Mouse (Mus musculus): Measurements from ENCODE around the gene Dimt1.
"Not testable (repeated sequence)": the region's sequence is repeated elsewhere in the genome, so short reads cannot be mapped to it uniquely, and the experiment has no call there.

Gene Dimt1

DNA sequence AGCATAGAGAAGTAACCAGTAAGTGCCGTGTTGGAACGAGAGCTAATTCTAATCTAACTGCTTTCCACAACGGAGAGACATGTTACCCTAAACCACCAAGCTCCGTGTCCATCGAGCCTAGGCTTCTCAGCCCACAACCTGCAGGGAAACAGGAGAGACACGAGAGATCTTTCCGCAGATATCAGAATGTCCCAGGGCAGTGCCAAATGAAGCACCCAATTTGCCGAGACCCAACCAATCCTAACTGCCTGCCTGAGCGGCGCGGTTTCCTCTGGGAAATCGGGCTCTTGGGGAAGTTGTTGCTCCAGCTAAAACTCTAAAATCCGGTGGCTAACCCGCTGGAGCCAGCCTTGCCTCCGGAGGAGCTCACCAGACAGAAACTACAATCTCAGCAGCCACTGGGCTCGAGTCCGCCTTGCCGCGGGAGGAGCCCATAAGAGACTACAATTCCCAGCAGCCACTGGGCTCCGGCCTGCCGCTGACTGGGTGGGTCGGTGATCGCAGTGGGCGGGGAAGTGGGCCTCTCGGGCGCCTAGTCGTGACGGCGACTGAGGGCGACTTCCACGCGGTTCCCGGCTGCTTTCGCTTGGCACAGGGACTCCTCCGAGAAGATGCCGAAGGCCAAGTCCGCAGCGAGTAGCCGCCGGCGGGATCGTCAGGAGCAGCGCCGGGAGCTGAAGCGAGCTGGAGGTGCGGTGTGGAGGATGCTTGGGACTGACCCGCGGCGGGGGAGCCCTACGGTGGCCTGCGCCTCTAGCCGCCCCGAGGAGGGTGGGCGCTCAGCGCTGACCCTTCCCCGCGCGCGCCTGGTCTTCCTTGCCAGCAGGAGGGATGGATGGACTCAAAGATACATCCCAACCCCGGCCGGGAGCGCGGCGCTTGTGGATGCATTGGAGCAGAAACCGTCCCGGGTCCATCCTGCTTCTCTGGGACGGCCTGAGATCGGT lies at the start of gene Dimt1:
Dimt1 (plus strand) TSS at position 534 of the 947 bp plus-strand sequence.
- peak; percentile 87 for DNase-seq (ENCODE audit: low spot score)

DNA sequence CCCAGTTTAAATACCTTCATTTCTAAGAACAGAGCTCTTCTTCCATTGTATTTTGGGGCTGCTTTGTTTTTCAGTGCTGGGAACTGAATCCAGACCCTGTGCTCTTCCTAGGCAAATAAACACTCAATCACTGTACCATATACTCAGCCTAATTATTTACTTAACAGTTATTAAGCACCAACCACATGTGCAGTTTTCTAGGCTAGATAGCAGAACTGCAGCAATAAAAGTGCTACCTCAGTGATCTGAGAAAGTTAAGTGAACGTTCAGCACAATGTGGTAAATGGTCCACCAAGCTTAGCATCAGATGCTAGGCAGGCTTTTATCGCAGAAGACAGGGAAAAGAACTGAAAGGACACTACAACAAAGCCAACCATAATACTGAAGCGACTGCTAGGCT lies 42.3 kb upstream of the Dimt1 start:
- no peak for DNase-seq (ENCODE audit: low spot score)

DNA sequence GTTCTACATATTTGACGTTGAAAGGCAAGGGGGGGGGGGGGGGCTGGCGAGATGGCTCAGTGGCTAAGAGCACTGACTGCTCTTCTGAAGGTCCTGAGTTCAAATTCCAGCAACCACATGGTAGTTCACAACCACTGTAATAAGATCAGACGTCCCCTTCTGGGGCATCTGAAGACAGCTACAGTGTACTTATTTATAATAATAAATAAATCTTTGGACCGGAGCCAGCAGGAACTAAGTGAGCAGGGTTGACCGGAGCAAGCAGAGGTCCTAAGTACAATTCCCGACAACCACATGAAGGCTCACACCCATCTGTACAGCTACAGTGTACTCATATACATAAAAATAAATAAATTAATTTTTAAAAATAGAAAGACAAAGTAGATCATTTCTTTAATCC lies 41.8 kb upstream of the Dimt1 start:
- DNase-seq (ENCODE audit: low spot score), result not testable (repeated sequence)

DNA sequence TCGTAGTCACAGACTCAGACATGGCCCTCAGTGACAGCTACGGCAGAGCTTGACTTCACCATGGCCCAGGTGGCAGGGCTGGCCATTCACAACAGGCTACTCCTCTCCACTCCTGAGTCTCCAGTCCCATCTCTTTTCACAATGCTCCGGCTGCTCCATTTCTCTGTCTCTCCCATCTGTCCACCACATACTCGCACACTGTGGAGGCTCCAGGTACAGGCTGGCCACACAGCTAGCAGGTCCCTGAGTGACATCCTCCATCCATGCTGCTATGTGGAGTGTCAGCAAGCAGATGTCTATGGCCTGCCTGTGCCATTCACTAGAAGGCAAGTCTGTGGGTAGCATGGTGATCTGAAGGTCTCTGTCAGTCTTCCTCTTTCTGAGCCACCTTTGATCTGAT lies 39.7 kb upstream of the Dimt1 start:
- DNase-seq (ENCODE audit: low spot score), result no peak

DNA sequence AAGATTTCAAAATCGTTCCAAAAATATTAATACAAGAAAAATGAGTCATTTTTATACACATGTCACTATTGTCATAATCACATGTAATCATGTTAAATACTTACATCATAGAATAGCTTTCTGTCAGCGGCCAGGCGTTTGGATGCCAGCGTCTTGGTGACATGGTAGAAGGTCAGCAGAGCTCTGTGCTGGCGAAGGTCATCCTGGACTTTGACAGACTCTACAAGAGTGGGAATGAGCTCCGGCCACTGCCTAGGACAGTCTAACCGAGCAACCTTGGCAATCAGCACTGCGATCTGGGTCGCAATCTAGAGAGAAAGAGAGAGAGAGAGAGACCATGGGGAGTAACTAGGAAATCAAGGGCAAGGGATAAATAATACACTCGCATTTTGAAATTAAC lies 36.8 kb upstream of the Dimt1 start:
- DNase-seq (ENCODE audit: low spot score), result no peak

DNA sequence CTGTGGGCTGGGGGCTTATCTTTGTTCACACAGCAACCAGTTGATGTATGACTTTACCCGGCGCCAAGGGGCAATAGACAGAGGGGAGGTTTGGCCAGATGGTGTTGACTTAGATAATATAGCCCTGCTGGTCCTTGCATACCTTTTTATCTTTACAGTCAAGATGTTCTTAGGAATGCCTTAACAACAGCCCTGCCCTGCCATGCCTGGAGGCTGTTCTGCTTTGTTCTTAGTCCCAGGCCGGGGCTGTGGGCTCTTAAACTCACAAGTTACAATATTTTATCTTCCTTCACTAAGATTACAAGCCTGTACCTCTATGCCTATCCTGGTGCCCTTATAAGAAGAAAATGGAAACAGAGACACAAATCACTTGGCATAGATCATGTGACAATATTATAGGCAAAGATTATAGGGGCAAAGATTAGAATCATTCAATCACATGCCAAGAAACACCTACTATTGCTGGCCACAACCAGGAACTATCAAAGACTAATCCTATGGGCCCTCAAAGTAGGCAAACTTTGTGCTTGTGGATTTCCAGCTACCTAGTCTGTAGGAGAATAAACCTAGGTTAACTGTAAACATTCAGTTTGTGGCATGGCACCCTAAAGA lies 33.7 kb upstream of the Dimt1 start:
- DNase-seq (ENCODE audit: low spot score), result no peak

DNA sequence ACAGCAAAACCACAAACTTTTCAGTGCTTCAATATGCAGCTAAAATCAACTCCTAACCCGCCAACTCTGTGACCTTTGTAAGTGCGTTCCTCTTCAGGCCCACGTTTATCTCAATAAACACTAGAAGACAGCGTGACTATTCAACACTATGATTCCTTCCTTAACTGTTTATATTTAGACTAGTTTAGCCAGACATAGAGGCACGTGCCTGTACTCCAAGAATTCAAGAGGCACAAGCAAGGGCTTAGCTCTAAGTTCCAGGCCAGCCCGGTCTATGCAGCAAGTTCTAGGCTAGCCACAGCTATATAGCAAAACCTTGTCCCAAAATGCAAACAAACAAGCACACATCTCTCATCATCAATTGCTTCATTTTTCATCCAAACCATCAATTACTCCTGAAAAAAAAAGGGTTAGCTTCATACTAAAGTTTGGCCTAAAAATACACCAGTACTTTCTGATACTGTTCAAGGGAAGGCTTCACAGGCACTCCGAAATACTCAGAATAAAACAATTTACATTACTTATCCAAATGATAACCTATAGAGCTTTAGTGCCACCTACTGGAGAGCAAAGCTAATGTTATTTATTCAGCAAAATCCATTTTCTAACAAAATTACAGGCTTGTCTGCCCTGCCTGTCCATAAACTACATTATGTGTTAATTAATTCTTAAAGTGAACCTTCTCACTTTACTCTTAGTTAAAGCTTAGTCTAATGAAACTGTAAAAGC lies 28.4 kb upstream of the Dimt1 start:
- peak; percentile 58 for DNase-seq (ENCODE audit: low spot score)

DNA sequence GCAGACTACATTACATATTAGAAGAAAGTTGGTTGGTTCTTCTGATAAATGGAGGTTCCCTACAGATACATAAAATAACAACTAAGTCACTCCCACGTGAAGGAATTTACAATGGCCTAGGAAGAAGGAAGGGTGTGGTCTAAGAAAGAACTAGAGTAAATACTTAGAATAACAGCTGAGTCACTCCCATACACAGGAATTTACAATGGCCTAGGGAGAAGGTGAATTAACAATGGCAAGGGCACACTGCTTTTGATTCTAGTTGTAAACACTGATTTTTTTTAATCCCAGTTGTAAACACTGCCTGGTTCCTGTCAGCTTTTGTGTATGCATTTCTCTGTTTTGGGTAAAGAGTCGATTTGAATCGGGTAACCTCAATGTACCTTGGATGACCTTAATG lies 21.0 kb upstream of the Dimt1 start:
- not testable (repeated sequence) for DNase-seq (ENCODE audit: low spot score)

DNA sequence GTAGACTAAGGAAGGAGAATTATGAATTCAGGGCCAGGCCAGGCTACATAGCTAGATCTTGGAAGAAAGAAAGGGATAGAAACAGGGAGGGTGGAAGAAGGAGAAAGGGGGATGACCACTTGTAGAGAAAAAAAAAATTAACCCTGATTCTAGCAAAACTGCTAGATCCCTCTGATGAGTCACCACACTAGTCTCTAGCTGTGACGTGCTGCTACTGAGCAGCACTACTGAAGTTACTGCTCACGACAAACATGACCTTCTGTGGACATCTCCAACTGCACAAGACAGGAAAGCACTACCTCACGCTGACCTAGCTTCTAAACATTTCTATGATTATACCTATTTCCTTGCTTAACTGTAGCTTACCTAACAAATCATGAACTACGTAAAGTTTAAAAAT lies 18.6 kb upstream of the Dimt1 start:
- no peak for DNase-seq (ENCODE audit: low spot score)

DNA sequence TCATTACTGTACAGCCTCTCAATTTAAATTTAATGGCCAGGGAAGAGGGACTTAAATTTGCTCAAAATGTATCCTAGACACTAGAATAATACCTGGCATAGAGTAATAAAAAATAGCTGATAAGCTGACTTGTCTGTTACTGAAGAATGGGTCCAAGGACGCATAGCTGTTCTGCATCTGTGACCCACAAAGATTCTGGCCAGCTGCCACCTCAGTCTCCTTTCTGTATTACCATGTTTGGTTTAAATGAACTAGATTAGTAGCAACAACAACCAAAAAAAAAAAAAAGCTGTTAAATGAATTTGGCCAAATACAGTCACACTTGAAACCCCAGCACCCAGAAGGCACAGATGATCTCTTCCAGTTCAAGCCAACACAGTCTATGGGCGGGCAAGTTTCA lies 17.7 kb upstream of the Dimt1 start:
- DNase-seq (ENCODE audit: low spot score), result no peak

DNA sequence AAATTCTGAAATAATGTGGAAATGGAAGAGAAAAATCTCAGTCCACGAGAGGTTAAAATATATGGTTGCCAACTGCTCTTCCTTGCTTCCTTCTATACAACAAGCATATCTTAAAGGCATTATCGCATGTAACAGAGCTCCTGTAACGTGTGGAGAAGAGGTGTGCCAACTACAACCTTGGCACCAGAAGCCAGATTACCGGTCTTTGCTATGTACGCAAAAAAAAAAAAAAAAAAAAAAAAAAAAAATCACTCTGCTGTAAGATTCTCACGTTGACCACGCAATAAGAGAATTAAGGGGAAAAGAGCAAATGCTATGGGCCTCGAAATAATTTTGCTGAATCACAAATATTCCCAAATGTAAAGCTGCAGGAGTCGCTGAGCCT lies 11.1 kb upstream of the Dimt1 start:
- DNase-seq (ENCODE audit: low spot score), result no peak

DNA sequence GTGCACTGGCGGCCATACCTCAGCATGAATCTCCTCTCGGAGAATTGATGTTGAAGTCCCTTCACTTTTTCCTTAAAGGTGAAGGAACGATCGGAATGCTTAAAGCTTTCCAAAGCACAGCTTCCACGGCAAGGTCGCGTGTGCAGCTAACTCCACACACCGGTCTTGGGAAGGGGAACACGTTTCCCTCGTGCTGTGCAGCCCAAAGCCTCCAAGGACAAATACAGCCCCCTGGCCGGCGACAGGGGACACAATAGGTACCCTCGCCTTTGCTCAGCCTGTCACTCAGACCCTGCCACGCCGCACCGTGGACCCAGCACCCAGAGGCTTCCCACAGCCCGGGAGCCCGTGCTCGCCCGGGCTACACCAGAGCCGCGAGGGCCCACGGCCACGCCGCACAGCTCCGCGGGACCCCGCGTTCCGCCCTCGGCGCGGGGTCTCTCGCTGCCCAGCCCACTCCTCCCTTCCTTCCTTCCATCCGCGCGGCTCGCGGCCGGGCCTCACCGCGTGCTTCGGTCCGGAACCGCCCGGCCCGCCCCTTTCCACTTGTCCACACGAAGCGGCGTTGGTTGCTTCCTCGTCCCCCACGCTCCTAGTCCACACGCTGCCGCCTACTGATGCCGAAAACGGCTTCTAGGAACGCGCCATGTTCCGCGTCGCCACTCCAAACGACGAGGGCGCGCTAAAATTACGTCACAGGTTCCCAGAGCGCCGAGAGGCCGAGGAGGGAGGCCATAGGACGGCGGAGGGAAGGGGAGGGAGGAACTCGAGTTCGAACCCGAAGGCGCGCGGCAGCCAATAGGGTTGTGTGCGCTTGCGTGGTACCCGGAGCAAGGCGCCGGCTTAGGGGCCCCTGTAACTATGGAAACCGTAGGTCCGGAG lies 10.4 kb upstream of the Dimt1 start, which contains the start of gene Ipo11:
Ipo11 (minus strand) TSS at position 703 of the 882 bp plus-strand sequence.
- DNase-seq (ENCODE audit: low spot score), result peak; percentile 93

DNA sequence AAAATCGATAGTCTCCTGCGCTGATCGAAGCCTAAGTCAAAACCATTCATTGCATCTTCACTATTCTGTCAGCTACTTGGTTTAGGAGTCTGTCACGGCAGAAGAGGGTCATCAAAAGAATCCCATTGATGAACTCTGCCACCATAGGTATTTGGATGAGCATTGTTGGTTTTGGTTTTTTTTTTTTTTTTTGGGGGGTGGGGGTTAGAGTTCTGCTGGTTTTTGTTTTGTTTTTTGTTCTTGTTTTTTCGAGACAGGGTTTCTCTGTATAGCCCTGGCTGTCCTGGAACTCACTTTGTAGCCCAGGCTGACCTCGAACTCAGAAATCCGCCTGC lies 9.8 kb upstream of the Dimt1 start:
- DNase-seq (ENCODE audit: low spot score), result no peak

DNA sequence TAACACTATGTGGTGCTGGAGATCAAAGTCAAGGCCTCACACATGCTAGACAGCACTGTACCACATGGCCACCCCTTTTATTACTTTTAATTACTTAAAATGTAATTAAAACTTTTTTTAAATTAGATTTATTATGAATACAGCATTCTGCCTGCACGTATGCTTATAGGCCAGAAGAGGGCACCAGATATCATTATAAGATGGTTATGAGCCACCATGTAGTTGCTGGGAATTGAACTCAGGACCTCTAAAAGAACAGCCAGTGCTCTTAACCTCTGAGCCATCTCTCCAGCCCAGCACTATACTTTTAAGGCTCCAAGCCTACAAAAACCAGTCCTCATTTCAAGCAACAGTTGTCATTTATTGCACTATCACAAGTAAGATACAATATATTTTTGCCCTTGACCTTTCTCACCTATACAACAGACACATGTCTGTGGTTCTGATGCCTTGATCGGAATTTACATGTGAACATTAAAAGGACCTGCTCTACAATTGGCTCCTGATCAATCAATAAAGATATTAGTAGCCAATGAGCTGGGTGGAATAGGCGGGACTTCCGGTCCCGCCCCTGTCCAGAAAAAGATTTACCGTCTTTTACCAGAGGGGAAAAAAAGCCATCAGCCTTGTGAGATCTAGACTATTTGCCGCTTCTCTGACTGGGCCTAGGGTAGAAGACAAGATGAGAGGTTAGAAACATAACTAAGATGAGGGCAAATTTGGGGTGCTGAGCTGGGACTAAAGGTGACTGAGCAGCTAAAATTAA lies 5.5 kb upstream of the Dimt1 start:
- DNase-seq (ENCODE audit: low spot score), result no peak

DNA sequence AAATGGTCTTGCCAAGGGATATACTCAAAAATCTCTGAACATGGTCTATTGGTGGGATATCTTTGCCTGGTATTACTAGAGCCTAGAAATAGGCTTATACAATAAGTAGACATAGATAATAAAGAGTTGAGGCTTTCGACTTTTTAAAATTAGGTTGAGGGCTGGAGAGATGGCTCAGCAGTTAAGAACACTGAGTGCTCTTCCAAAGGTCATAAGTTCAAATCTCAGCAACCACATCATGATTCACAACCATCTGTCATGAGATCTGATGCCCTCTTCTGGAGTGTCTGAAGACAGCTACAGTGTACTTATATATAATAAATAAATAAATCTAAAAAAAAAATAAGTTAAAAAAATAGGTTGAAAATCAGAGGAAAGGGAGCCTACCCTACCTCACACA lies 4.2 kb upstream of the Dimt1 start:
- no peak for DNase-seq (ENCODE audit: low spot score)

DNA sequence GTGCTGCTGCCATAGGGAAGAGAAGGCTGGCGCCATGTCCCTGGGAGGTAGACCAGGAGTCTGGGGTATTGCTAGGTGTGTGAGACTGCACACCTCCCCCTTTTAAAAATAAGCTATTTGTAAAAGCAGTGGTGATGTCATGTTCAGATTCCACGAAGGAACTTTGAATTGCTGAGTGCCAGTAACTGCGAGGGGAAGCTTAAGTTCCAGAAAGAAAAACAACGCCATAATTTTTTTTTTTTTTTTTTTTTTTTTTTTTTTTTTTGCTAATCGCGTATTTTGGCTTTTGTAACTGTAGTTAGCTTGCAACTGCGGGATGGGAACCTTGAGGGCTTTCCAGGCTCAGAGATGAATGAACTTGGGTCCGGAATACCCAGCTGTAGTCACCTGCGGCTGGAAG lies 1.4 kb upstream of the Dimt1 start:
- no peak for DNase-seq (ENCODE audit: low spot score)

DNA sequence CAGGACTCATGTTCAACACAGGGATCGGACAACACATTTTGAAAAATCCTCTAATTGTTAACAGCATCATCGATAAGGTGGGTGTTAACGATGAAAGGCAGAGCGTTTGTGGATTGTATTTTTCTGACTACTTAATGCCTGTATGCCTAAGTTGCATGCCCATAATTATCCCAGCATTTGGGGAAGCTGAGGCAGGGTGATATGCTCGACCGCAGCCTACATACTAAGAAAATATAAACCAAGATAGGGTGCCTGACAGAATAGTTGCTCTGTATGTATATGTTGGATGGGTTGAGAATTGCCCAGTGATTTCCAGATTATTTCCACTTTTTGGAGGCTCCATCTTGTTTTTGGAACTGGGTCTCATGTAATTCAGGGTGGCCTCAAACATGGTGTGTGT lies 656 bp downstream of the Dimt1 start:
- DNase-seq (ENCODE audit: low spot score), result no peak

DNA sequence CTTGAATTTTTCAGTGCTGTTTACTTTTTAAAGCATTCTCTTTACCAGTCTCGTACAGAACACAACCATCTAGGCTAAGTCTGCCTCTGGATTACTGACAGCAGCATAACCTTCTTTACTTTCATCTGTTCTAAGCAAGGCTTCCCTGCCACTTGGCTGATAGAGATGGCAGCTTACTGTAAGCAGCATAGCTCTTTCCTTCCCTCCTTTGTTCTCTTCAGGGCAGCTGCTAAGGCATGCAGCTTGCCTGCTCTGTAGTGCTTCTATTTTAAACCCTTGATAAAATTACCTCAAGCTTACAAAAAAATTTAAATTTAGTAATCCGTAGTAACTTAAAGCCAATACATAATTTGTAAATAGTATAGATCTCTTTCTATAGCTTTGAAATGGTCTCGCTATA lies 8.0 kb downstream of the Dimt1 start:
- no peak for DNase-seq (ENCODE audit: low spot score)

DNA sequence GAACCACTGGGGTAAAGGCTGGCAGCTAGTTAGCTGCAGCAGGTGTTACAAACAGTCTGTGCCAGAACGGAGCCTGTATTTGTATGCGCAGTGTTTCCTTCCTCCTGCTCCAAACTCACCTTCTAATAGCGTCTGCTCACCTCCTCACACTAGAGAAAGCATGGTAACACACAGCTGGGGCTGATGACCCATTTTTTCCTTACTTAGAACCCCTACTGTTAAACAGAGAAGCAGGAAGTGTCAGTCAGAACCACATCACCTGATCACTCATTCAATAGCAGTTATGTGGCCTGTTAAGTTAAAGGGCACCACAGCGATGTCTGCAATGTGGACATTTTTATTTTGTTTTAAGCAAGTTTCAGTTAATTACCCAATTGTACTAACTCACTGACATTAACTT lies 10.6 kb downstream of the Dimt1 start:
- no peak for DNase-seq (ENCODE audit: low spot score)

DNA sequence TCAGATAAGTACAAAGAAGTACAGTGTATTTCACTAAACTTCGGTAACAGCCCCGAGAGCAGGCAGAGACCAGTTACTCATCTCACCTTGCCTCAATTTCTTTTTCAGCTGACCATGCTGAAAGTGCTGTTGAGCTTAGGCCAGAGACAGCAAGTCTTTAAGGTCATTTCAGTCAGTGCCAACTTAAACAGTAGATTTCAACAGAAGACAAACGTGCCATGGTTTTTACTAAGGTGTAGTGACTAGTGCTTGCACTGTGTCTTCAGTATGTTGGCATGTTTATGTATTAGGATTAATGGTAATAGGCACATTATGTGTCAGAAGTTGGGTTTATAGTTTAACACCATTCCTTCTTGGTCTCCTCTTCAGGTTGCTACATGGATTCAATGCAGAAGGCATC lies 11.4 kb downstream of the Dimt1 start:
- no peak for DNase-seq (ENCODE audit: low spot score)

DNA sequence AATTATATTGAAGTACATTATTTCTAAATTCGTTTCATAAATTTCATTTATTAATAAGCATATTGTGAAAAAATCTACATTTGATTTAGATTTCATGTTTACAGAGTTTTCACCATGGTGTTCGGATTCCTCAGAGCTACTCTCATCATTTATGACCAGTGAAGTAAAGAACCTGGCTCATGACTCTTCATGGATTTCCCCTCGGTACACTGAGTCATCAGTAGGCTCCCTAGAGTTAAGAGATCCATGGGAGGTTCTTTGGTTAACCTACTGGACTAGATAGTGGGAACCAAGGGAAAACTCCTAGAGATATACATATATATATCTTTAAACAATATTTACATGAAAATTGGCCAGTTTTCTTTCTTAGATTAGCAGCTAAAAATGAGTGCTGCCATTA lies 13.6 kb downstream of the Dimt1 start:
- DNase-seq (ENCODE audit: low spot score), result no peak

Data from c-Kit-positive CD71-positive TER-119-positive erythroid progenitor cells, embryonic 14.5 days (primary cell).